Mouse (Mus musculus) megakaryocyte-erythroid progenitor cell, adult 5-6 weeks (primary cell): Measurements from ENCODE around the gene Cars. TPM values are rescaled to one million over a fixed set of nuclear protein-coding genes. Genes with fewer than 3 reads are reported as not detected.

Experiments
- ATAC-seq: replicated peaks from 2 replicates; pipeline ENCODE4 v1.8.0; 2016; ENCODE audit warnings: mild to moderate bottlenecking, inconsistent platforms; ENCODE audit not compliant: severe bottlenecking, poor library complexity, low FRiP score, low TSS enrichment
- total RNA-seq, 2 experiments: library from RNA; stranded (forward) in 1 of 2; stranded (reverse) in 1 of 2; fragments of 200-1000, 215-1000 nt in 1 of 2; fragments of >200 nt in 1 of 2; fragmentation: Nextera tagmentation in 1 of 2; gene quantifications; 2 replicates each; pipeline ENCODE4 v1.2.3; 2014 to 2017

Gene Cars
- total RNA-seq, 2 experiments from 2014 or later: 82.1 to 151 TPM

DNA sequence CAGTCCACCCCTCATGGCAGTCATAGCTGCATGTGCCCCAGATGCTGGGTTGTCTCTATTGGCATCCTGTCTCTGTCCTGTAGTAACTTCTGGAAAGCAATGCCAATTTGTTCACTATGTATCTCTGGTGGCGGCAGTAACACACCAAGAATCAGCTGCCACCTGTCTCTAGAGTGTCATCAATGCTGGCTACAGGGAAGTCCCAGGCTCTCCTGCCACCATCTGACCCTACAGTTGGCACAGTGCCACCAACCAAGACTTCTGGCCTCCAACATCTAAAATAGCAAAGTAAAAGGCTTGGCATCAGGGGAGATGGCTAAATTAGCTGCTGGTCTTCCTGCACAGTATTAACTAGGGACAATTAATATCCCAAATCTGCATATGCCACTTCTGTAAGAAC is 67.5 kb downstream of the Cars start:
- ATAC-seq: no peak

DNA sequence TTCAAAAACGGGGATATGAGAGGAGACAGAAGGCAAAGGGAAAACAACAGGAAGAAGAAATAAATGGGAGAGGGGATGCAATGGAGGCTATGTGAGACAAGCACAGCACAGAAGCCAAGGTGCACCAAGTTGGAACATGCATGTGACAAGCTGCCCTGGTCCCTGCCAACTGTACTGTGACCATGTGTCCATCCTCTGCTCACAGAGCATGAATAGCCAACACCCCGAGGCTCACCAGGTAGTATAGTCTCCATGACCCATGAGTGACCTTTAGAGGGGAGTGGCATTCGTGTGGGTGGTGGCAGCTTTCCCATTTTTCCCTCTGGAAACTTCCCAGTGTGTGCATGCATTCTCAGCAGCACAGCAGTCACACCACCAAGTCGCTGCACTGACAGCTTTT is 80.6 kb downstream of the Cars start:
- ATAC-seq: no peak

DNA sequence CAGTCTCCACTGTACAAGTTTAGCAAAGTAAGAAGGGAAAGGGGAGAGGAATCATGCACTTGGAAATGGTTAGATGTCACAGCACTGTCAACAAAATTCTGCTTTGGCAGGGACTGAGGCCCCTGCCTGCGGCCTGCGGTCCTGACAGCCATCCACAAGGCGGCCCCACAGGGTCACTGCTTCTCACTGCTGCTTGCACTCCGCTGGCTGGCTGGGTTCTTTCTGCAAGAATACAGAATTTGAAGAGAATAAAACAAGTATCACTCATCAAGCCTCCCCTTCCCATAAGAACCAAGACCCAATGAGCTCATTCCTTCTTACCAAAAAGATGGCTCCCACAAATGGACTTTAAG is 85.5 kb downstream of the Cars start:
- ATAC-seq: no peak

DNA sequence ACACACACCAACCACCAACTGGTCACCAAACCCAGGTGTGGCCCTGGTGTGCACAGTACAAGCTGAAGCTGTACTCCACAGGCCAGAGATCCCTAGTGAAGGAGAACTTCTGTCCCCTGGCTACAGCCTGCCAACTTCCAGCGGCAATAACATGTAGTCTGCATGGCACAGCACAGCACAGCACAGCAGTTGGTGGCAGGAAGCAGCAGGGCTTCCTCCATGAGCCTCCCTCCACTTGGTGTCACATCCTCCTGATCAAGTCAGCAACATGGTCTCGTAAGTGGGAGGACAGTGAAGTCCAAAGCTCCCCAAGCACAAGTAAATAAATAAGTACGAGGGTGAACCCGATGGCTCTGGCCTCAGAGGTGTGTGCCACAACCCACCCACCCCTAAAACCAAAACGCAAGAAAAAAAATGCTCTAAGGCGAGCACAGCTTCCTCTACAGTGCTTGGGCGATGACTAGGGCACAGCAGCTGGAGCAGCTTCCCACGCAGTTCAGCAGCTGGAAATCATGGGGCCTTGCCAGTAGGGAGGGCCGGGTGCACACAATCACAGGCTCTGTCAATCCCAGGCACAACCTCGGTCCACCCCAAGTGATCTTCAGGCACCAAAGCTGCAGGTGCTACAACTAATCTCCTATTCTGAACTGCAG is 86.0 kb downstream of the Cars start:
- no peak for ATAC-seq

DNA sequence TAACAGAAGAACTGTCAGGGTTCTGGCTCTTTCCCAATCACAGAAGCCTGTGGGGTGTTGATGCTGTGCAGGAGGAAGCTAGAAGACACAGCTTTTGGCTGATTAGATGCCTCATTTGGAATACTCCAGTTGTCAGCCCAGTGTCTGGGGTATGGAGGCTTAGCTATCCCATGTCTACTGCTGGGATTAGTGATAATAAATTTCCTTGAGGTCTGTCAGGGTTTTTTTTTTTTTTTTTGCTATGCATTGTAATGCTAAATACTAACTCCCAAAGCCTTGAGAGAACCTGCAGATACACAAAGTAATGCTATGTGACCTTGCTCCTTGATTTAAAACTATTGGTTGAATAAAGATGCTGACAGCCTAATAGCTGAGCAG is 88.6 kb downstream of the Cars start:
- no peak; the same call in 1 of the 2 replicates for ATAC-seq

DNA sequence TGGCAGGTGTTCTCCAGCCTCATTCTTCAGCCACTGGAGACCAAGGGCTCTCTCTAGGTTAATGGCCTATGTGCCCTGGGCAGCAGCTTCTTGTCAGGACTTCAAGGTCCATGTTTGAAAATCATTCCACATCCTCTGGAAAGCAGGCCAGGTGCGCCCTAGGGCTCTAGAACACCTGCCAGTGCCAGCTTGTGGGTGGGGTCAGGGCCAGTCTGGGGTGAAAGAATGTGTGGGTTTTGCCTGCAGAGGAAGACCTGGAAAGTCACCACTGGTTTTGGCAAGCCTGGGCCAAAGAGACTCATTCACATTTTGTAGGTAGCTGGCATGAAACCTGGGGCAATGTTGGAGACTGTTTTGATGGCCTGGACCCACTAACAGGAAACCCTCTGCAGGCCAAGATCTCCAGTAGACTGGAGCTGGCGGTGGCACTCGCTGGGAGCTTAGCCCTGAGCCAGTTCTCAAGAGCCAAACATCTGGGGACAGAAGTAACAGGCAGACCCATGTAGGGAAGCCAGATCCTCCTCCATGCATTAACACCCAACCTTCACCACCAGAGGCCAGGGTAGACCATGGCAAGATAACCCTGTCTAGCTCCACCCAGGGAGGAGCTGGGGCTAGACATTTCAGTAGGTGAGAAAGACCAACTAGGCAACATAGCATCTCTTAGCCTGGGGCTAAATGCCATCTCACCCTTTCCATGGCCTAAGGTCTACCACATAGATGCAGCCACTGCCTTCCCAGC is 89.1 kb downstream of the Cars start:
- peak; percentile 53 for ATAC-seq

DNA sequence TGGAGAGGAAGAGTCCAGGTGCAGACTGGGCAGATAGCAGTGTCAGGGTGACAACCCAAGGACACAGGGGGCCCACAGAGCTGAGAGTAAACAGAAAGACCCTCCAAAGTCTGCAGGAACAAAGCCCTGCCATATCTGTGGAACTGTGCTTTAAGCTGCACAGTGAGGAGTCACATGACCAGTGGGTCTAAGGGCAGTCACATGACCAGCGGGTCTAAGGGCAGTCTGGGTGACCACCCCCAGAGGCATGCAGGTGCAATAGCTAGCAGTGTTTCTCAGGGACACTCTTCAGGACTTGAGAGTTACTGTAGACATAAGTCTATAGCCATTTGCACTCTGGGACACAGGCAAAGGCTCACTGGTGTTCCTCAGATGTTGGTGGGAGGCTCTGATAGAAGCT is 90.3 kb downstream of the Cars start:
- no peak for ATAC-seq

Other genes with a start within 250 kb of the Cars start
- gene Cdkn1c, start 139.0 kb downstream of the Cars start, total RNA-seq (2014; fragmentation: Nextera tagmentation): 4.3 TPM in 1 of 2 replicates, not detected in the other
- 1.1 and 1.3 TPM in 2 replicates for gene Cdkn1c, start 139.0 kb downstream of the Cars start, total RNA-seq (2017)
- gene Slc22a18, start 126.4 kb downstream of the Cars start, total RNA-seq (2014; fragmentation: Nextera tagmentation): 0.62 and 3.0 TPM in 2 replicates
- 1.1 and 2.5 TPM in 2 replicates for gene Slc22a18, start 126.4 kb downstream of the Cars start, total RNA-seq (2017)
- 8.4 and 8.5 TPM in 2 replicates for gene Phlda2, start 96.9 kb downstream of the Cars start, total RNA-seq (2014; fragmentation: Nextera tagmentation)
- 6.2 and 15.8 TPM in 2 replicates for gene Phlda2, start 96.9 kb downstream of the Cars start, total RNA-seq (2017)
- gene Nap1l4, start 51.0 kb downstream of the Cars start, total RNA-seq (2014; fragmentation: Nextera tagmentation): 130 and 169 TPM in 2 replicates
- 222 and 257 TPM in 2 replicates for gene Nap1l4, start 51.0 kb downstream of the Cars start, total RNA-seq (2017)
- 1.1 and 1.4 TPM in 2 replicates for gene Tnfrsf26, start 28.6 kb upstream of the Cars start, total RNA-seq (2014; fragmentation: Nextera tagmentation)
- 0.42 and 1.1 TPM in 2 replicates for gene Tnfrsf26, start 28.6 kb upstream of the Cars start, total RNA-seq (2017)
- 3.0 and 6.0 TPM in 2 replicates for gene Tnfrsf22, start 49.6 kb upstream of the Cars start, total RNA-seq (2014; fragmentation: Nextera tagmentation)
- 0.08 and 2.7 TPM in 2 replicates for gene Tnfrsf22, start 49.6 kb upstream of the Cars start, total RNA-seq (2017)
- not detected in 2 replicates for gene Tnfrsf23, start 85.8 kb upstream of the Cars start, total RNA-seq (2014; fragmentation: Nextera tagmentation)
- 0.80 TPM in 1 of 2 replicates, not detected in the other for gene Tnfrsf23, start 85.8 kb upstream of the Cars start, total RNA-seq (2017)
- 4.3 and 9.3 TPM in 2 replicates for gene Osbpl5, start 156.9 kb upstream of the Cars start, total RNA-seq (2014; fragmentation: Nextera tagmentation)
- gene Osbpl5, start 156.9 kb upstream of the Cars start, total RNA-seq (2017): 2.6 and 3.8 TPM in 2 replicates
- not detected in 2 replicates for gene Mrgprg, start 166.9 kb upstream of the Cars start, total RNA-seq (2014; fragmentation: Nextera tagmentation)
- not detected in 2 replicates for gene Mrgprg, start 166.9 kb upstream of the Cars start, total RNA-seq (2017)
- 0.37 TPM in 1 of 2 replicates, not detected in the other for gene Mrgpre, start 184.4 kb upstream of the Cars start, total RNA-seq (2014; fragmentation: Nextera tagmentation)
- 0.19 and 0.27 TPM in 2 replicates for gene Mrgpre, start 184.4 kb upstream of the Cars start, total RNA-seq (2017)
- 9.1 and 11.3 TPM in 2 replicates for gene Nadsyn1, start 222.8 kb upstream of the Cars start, total RNA-seq (2014; fragmentation: Nextera tagmentation)
- 8.0 and 31.7 TPM in 2 replicates for gene Nadsyn1, start 222.8 kb upstream of the Cars start, total RNA-seq (2017)
- gene Dhcr7, start 223.1 kb upstream of the Cars start, total RNA-seq (2014; fragmentation: Nextera tagmentation): 26.0 and 42.8 TPM in 2 replicates
- 6.2 and 9.4 TPM in 2 replicates for gene Dhcr7, start 223.1 kb upstream of the Cars start, total RNA-seq (2017)